Mouse (Mus musculus) G1E (cell line): Measurements from ENCODE around the gene Gm42957. TPM values are rescaled to one million over a fixed set of nuclear protein-coding genes. Genes with fewer than 3 reads are reported as not detected.

Source experiments
- ATAC-seq: 2 replicates; pipeline ENCODE4 v1.8.0; 2016; ENCODE audit warnings: mild to moderate bottlenecking; ENCODE audit not compliant: insufficient number of reproducible peaks, poor library complexity, low FRiP score, severe bottlenecking; ENCODE audit errors: extremely low read depth
- DNase-seq: peaks from one replicate; pipeline ENCODE4 v3.0.0; 2012; ENCODE audit warnings: low spot score
- H3K27me3 ChIP-seq: 2 replicates; pipeline ENCODE4 v1.6.1; 2012; ENCODE audit warnings: mild to moderate bottlenecking, low read length, inconsistent platforms; ENCODE audit not compliant: insufficient read depth
- H3K36me3 ChIP-seq: replicated peaks from 2 replicates; pipeline ENCODE3; 2012; ENCODE audit warnings: mild to moderate bottlenecking, inconsistent platforms
- H3K4me1 ChIP-seq: 2 replicates; pipeline ENCODE4 v1.6.1; 2012; ENCODE audit warnings: low read depth, low read length, inconsistent platforms, mixed read lengths; ENCODE audit not compliant: insufficient read depth
- H3K4me3 ChIP-seq: 2 replicates; pipeline ENCODE4 v1.5.1; 2012; ENCODE audit warnings: low read depth, mild to moderate bottlenecking, inconsistent platforms, low read length, moderate library complexity, mixed read lengths
- H3K9me3 ChIP-seq: replicated peaks from 2 replicates; pipeline ENCODE4 v1.6.1; 2012; ENCODE audit warnings: inconsistent platforms
- CTCF ChIP-seq: IDR thresholded peaks from 2 replicates; pipeline ENCODE4 v1.5.1; 2012; ENCODE audit warnings: low read depth, low read length, inconsistent platforms, mixed read lengths
- GATA1 ChIP-seq: IDR thresholded peaks from 2 replicates; pipeline ENCODE4 v1.6.1; 2012; ENCODE audit warnings: borderline replicate concordance, low read length, inconsistent platforms, mixed read lengths
- GATA2 ChIP-seq: IDR thresholded peaks from 2 replicates; pipeline ENCODE4 v1.6.1; 2012; ENCODE audit warnings: low read depth, low read length, inconsistent platforms, borderline replicate concordance
- POLR2AphosphoS5 ChIP-seq: IDR thresholded peaks from 2 replicates; pipeline ENCODE4 v1.6.1; 2012; ENCODE audit warnings: low read depth, low read length, inconsistent platforms; ENCODE audit not compliant: insufficient replicate concordance
- TAL1 ChIP-seq: conservative IDR thresholded peaks from 2 replicates; pipeline ENCODE4 v1.6.1; 2012; ENCODE audit warnings: low read depth, low read length, inconsistent platforms, mixed read lengths
- polyA plus RNA-seq: library from polyadenylated mRNA; stranded (reverse); fragments of >175 nt; gene quantifications from 2 replicates; pipeline ENCODE4 v1.2.3, GENCODE M21; 2012
- total RNA-seq, 2 experiments: library from RNA; stranded (forward) in 1 of 2; stranded (reverse) in 1 of 2; fragments of 200-1000 nt in 1 of 2; fragments of >200 nt in 1 of 2; fragmentation: Nextera tagmentation in 1 of 2; gene quantifications; 2 replicates each; pipeline ENCODE4 v1.2.3; 2014 to 2017

Gene Gm42957
- total and polyA plus RNA-seq, 3 experiments: 0.09 to 1.7 (median 0.11) TPM

- H3K4me1 ChIP-seq: peaks cover 65% of the 10 kb centered on the region
- TF ChIP-seq TAL1 (no peak), POLR2AphosphoS5 (no peak), CTCF (no peak), GATA1 (no peak)
- ATAC-seq: no peak
- H3K27me3 ChIP-seq: peaks cover 43% of the 10 kb centered on the region
- H3K9me3 ChIP-seq: peaks cover 8% of the 10 kb centered on the region
- no peaks in the 10 kb centered on the region for H3K36me3 ChIP-seq
- peak within 1 kb of the TSS; percentile 34; the same call in 1 of the 2 replicates for H3K4me3 ChIP-seq
- no peak for DNase-seq
Observed at GRCm38 (mm10) chr3:96596228-96596707, 39.0 kb upstream of the Gm42957 start, which contains the start of gene Ankrd34a. TSS of gene Ankrd34a (plus strand) at chr3:96596636.

GRCm38 (mm10) chr3:96596855-96597254 lies 38.4 kb upstream of the Gm42957 start:
- no peaks in the 10 kb centered on the region for H3K36me3 ChIP-seq
- ATAC-seq: no peak
- DNase-seq: no peak
- TF ChIP-seq TAL1: no peak
- no peak for TF ChIP-seq POLR2AphosphoS5
- no peak for TF ChIP-seq GATA2
- no peak for TF ChIP-seq CTCF
- TF ChIP-seq GATA1: no peak
- H3K27me3 ChIP-seq: peaks cover 49% of the 10 kb centered on the region
- H3K9me3 ChIP-seq: peaks cover 8% of the 10 kb centered on the region
- H3K4me1 ChIP-seq: peaks cover 71% of the 10 kb centered on the region
- H3K4me3 ChIP-seq: no peak overlapping the region

GRCm38 (mm10) chr3:96597435-96597891 lies 37.8 kb upstream of the Gm42957 start:
- Histone ChIP-seq H3K36me3 (no peaks in the 10 kb centered on the region), H3K4me1 (peaks cover 70% of the 10 kb centered on the region), H3K27me3 (peaks cover 55% of the 10 kb centered on the region), H3K4me3 (peak overlapping the region; percentile 34; the same call in 1 of the 2 replicates), H3K9me3 (peaks cover 8% of the 10 kb centered on the region)
- no peak for DNase-seq
- TF ChIP-seq GATA2 (no peak), GATA1 (no peak), POLR2AphosphoS5 (no peak), TAL1 (no peak), CTCF (no peak)
- no peak for ATAC-seq

GRCm38 (mm10) chr3:96598156-96599068 lies 36.9 kb upstream of the Gm42957 start:
- H3K9me3 ChIP-seq: peaks cover 8% of the 10 kb centered on the region
- peaks cover 62% of the 10 kb centered on the region for H3K27me3 ChIP-seq
- no peak for ATAC-seq
- TF ChIP-seq GATA1 (no peak), GATA2 (no peak), POLR2AphosphoS5 (no peak), CTCF (no peak), TAL1 (no peak)
- H3K4me3 ChIP-seq: no peak overlapping the region; the same call in 1 of the 2 replicates
- no peaks in the 10 kb centered on the region for H3K36me3 ChIP-seq
- DNase-seq: no peak
- peaks cover 62% of the 10 kb centered on the region for H3K4me1 ChIP-seq

- H3K27me3 ChIP-seq: peaks cover 63% of the 10 kb centered on the region
- peaks cover 62% of the 10 kb centered on the region for H3K4me1 ChIP-seq
- no peaks in the 10 kb centered on the region for H3K36me3 ChIP-seq
- ATAC-seq (no peak), DNase-seq (no peak)
- TF ChIP-seq CTCF (no peak), POLR2AphosphoS5 (no peak), GATA2 (no peak), TAL1 (no peak), GATA1 (no peak)
- H3K9me3 ChIP-seq: peaks cover 8% of the 10 kb centered on the region
- H3K4me3 ChIP-seq: no peak overlapping the region
Observed at GRCm38 (mm10) chr3:96599069-96599393, 36.2 kb upstream of the Gm42957 start.

GRCm38 (mm10) chr3:96599411-96599810 lies 35.9 kb upstream of the Gm42957 start:
- no peak for DNase-seq
- peaks cover 8% of the 10 kb centered on the region for H3K9me3 ChIP-seq
- no peak for ATAC-seq
- no peak overlapping the region for H3K4me3 ChIP-seq
- H3K36me3 ChIP-seq: no peaks in the 10 kb centered on the region
- peaks cover 59% of the 10 kb centered on the region for H3K4me1 ChIP-seq
- H3K27me3 ChIP-seq: peaks cover 63% of the 10 kb centered on the region
- TF ChIP-seq POLR2AphosphoS5: no peak
- no peak for TF ChIP-seq CTCF
- no peak for TF ChIP-seq GATA2
- no peak for TF ChIP-seq GATA1
- TF ChIP-seq TAL1: no peak
